8 mouse cellular contexts compared by ENCODE assay signal in genomic region chr19:34244056-34244455, GRCm38 (mm10). TPM values are rescaled to one million over a fixed set of nuclear protein-coding genes. Genes with fewer than 3 reads are reported as not detected.
A peak's percentile ranks its signal among the peaks of the same experiment; 100 is the strongest.
DNase-seq lines count a peak whose midpoint lies in the region; ATAC-seq and TF ChIP-seq lines count a peak whose summit lies in the region.

No protein-coding gene starts in this region.

- ATAC-seq in hindbrain, postnatal 0 days: peak; percentile 52

- H3K27me3 ChIP-seq in hindbrain, postnatal 0 days (ENCODE audit: insufficient read depth, low read length): no peaks in the 10 kb centered on the region
- H3K27me3 ChIP-seq in limb, embryonic 10.5 days (ENCODE audit: low read depth, poor library complexity, severe bottlenecking): no peaks in the 10 kb centered on the region

- H3K27ac ChIP-seq in brown adipose tissue, adult 24 weeks (replicated peaks; ENCODE audit: low read depth, low read length): no peak overlapping the region
- no peak overlapping the region for H3K27ac ChIP-seq in hindbrain, postnatal 0 days
- no peak overlapping the region for H3K27ac ChIP-seq in limb, embryonic 10.5 days

- H3K9me3 ChIP-seq in hindbrain, postnatal 0 days (ENCODE audit: low read length): no peaks in the 10 kb centered on the region
- no peaks in the 10 kb centered on the region for H3K9me3 ChIP-seq in limb, embryonic 10.5 days (replicated peaks)

- peak; percentile 38 to 51 for DNase-seq in urinary bladder, postnatal 36 days (ENCODE audit: low spot score in 2 of 2)
- DNase-seq in urinary bladder, adult 18-20 months (ENCODE audit: low spot score in 2 of 2): no peak
- peak; percentile 75 for DNase-seq in fibroblast of lung, adult 2 months (ENCODE audit: low read depth)
- DNase-seq in hindbrain, postnatal 0 days (ENCODE audit: low spot score): peak; percentile 95
- DNase-seq in limb, embryonic 10.5 days (ENCODE audit: low spot score): peak; percentile 45
- DNase-seq in naive thymus-derived CD4-positive, alpha-beta T cell, adult 2 months (ENCODE audit: low read depth): peak; percentile 92
- DNase-seq in yolk sac, embryonic 10.5 days (ENCODE audit: low spot score): peak; percentile 48

- peak overlapping the region; percentile 24; the same call in 1 of the 2 replicates for H3K4me3 ChIP-seq in brown adipose tissue, adult 24 weeks (ENCODE audit: insufficient read depth, low read depth, low read length)
- no peak overlapping the region for H3K4me3 ChIP-seq in hindbrain, postnatal 0 days (ENCODE audit: low read length)
- no peak overlapping the region for H3K4me3 ChIP-seq in limb, embryonic 10.5 days

- WGBS in hindbrain, postnatal 0 days: 15% methylated on average over 6 of the region's 6 CpGs
- WGBS in limb, embryonic 10.5 days: 22% methylated on average over 6 of the region's 6 CpGs

- H3K4me1 ChIP-seq in brown adipose tissue, adult 24 weeks (ENCODE audit: control insufficient read depth, insufficient read depth, insufficient read length, low read length): no peaks in the 10 kb centered on the region
- H3K4me1 ChIP-seq in hindbrain, postnatal 0 days (ENCODE audit: insufficient read depth, low read length): no peaks in the 10 kb centered on the region
- no peaks in the 10 kb centered on the region for H3K4me1 ChIP-seq in limb, embryonic 10.5 days

- H3K9ac ChIP-seq in hindbrain, postnatal 0 days (replicated peaks; ENCODE audit: low read length): no peak overlapping the region

- no peaks in the 10 kb centered on the region for H3K36me3 ChIP-seq in hindbrain, postnatal 0 days (ENCODE audit: insufficient read depth, low read length)
- peaks cover 6% of the 10 kb centered on the region; the same call in 1 of the 2 replicates for H3K36me3 ChIP-seq in limb, embryonic 10.5 days

- TF ChIP-seq CTCF in hindbrain, postnatal 0 days (IDR thresholded peaks at IDR 0.05; ENCODE audit: low read depth): peak; percentile 69

- H3K4me2 ChIP-seq in hindbrain, postnatal 0 days (ENCODE audit: low read depth, low read length): no peak overlapping the region

RNA-seq across cellular contexts. Expression of gene Acta2, which starts 11.3 kb away (rescaled TPM):
- 24.5 and 30.0 TPM in 2 replicates for polyA plus RNA-seq in brown adipose tissue, adult 24 weeks (2012; ENCODE audit: insufficient read depth, insufficient read length, missing spikeins)
- total RNA-seq in hindbrain, postnatal 0 days (2014; rRNA removed): 8.1 and 8.6 TPM in 2 replicates
- 6.7 and 13.1 TPM in 2 replicates for polyA plus RNA-seq in hindbrain, postnatal 0 days (2015; fragmentation: Nextera tagmentation; extraction: Ambion mirVana)
- 12.0 and 19.9 TPM in 2 replicates for polyA plus RNA-seq in limb, embryonic 10.5 days (2016; fragmentation: Nextera tagmentation; extraction: Ambion mirVana)

RNA-seq across cellular contexts. Expression of gene Fas, which starts 46.4 kb away (rescaled TPM):
- polyA plus RNA-seq in brown adipose tissue, adult 24 weeks (2012; ENCODE audit: insufficient read depth, insufficient read length, missing spikeins): 30.8 and 37.3 TPM in 2 replicates
- total RNA-seq in hindbrain, postnatal 0 days (2014; rRNA removed): 0.47 and 0.78 TPM in 2 replicates
- polyA plus RNA-seq in hindbrain, postnatal 0 days (2015; fragmentation: Nextera tagmentation; extraction: Ambion mirVana): 2.4 and 2.8 TPM in 2 replicates
- 0.53 and 0.94 TPM in 2 replicates for polyA plus RNA-seq in limb, embryonic 10.5 days (2016; fragmentation: Nextera tagmentation; extraction: Ambion mirVana)

RNA-seq across cellular contexts. Expression of gene Stambpl1, which starts 52.0 kb away (rescaled TPM):
- 3.9 and 5.9 TPM in 2 replicates for polyA plus RNA-seq in brown adipose tissue, adult 24 weeks (2012; ENCODE audit: insufficient read depth, insufficient read length, missing spikeins)
- 16.1 and 21.2 TPM in 2 replicates for total RNA-seq in hindbrain, postnatal 0 days (2014; rRNA removed)
- polyA plus RNA-seq in hindbrain, postnatal 0 days (2015; fragmentation: Nextera tagmentation; extraction: Ambion mirVana): 19.4 and 19.5 TPM in 2 replicates
- polyA plus RNA-seq in limb, embryonic 10.5 days (2016; fragmentation: Nextera tagmentation; extraction: Ambion mirVana): 13.8 and 15.7 TPM in 2 replicates

Comparison
In these comparisons a context has a peak if more than half of its experiments do, and no peak if none do; other contexts are left out.
1. DNase-seq: peak in urinary bladder, postnatal 36 days (2 of 2), fibroblast of lung, adult 2 months (single experiment), hindbrain, postnatal 0 days (single experiment), limb, embryonic 10.5 days (single experiment), naive thymus-derived CD4-positive, alpha-beta T cell, adult 2 months (single experiment) and yolk sac, embryonic 10.5 days (single experiment); none in urinary bladder, adult 18-20 months (0 of 2).